Mouse (Mus musculus) spleen, adult 2 months (tissue): Measurements from ENCODE around the gene Aen. TPM values are rescaled to one million over a fixed set of nuclear protein-coding genes. Genes with fewer than 3 reads are reported as not detected.

ENCODE experiments used
- DNase-seq, 2 experiments: peaks; one replicate each; pipeline versions ENCODE4 v3.0.0 to v3.0.0-alpha.2; 2012 to 2021; ENCODE audit warnings: low spot score in 2 of 2, low read depth in 1 of 2
- H3K27ac ChIP-seq: fragments of 200-500 bp; 2 replicates; pipeline ENCODE4 v1.5.1; 2012; ENCODE audit warnings: low read length, inconsistent platforms; ENCODE audit not compliant: insufficient read depth
- H3K27me3 ChIP-seq: fragments of 200-500 bp; 2 replicates; pipeline ENCODE4 v1.6.1; 2012; ENCODE audit warnings: mild to moderate bottlenecking, moderate library complexity, low read length, inconsistent platforms; ENCODE audit not compliant: control insufficient read depth, insufficient read depth
- H3K36me3 ChIP-seq: fragments of 200-500 bp; 2 replicates; pipeline ENCODE4 v1.6.1; 2012; ENCODE audit warnings: mild to moderate bottlenecking, low read length, inconsistent platforms; ENCODE audit not compliant: control insufficient read depth, insufficient read depth
- H3K4me1 ChIP-seq: fragments of 200-500 bp; 2 replicates; pipeline ENCODE4 v1.6.1; 2011; ENCODE audit warnings: inconsistent platforms; ENCODE audit not compliant: control insufficient read depth, insufficient read depth, insufficient read length
- H3K4me3 ChIP-seq: fragments of 200-500 bp; 2 replicates; pipeline ENCODE4 v1.5.1; 2011; ENCODE audit warnings: mild to moderate bottlenecking, inconsistent platforms; ENCODE audit not compliant: insufficient read depth, insufficient read length; ENCODE audit errors: extremely low read depth
- CTCF ChIP-seq: fragments of 200-500 bp; IDR thresholded peaks from 2 replicates; pipeline ENCODE4 v1.5.1; 2011; ENCODE audit warnings: mild to moderate bottlenecking, inconsistent platforms; ENCODE audit not compliant: insufficient read depth, insufficient read length, insufficient replicate concordance; ENCODE audit errors: extremely low read depth
- POLR2A ChIP-seq: fragments of 200-500 bp; IDR thresholded peaks from 2 replicates; pipeline ENCODE4 v1.6.1; 2011; ENCODE audit warnings: low read depth, low read length, inconsistent platforms
- WGBS: fragments of 180-500 bp; shearing (Covaris S2); methylation state at CpG from one replicate; pipeline ENCODE4 v1.1.7; 2018; 5-methylcytosine and 5-hydroxymethylcytosine counted together
- polyA plus RNA-seq: library from polyadenylated mRNA; depleted of rRNA; stranded (reverse); fragments of >200 nt; gene quantifications from 2 replicates; pipeline ENCODE4 v1.2.3, GENCODE M21; 2012

Gene Aen
- polyA plus RNA-seq, 1 experiment: 14.6 TPM

DNA sequence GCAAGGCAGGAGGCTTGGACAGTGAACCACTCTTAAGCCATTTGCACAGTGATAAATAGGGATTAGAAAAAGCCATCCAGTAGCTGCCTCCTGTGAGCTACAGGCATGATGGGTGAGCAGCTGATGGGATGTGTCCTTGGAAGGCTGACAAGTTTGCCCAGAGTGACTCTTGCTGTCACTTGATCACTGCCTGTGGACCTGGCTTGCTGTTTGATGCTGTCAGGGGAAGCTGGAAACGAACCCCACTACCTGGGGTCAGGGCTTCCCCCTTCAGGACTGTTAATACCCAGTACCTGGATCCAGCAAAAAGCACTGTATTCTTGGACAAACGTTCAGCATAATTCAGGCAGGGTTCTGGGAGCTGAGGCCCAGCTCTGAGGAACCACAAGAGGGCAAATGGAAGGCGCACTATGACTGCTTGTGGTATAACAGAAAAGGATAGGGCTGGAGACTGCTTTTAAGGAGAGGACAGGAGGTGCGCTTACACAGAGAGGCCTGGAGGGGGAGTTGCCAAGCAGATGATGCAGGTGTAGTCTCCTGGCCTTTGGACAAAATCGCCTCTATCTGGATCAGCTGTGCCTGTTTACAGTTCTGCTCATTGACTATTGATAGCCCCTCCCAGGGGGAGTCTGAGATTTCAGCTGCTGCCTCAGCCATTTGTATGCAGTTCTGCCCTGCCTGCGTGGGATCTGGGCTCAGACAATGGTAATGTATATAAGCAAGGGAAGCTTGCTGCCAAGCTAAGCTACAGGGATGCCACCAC, 14.9 kb downstream of the Aen start:
- DNase-seq: no peak
- peaks cover 7% of the 10 kb centered on the region for H3K36me3 ChIP-seq

DNA sequence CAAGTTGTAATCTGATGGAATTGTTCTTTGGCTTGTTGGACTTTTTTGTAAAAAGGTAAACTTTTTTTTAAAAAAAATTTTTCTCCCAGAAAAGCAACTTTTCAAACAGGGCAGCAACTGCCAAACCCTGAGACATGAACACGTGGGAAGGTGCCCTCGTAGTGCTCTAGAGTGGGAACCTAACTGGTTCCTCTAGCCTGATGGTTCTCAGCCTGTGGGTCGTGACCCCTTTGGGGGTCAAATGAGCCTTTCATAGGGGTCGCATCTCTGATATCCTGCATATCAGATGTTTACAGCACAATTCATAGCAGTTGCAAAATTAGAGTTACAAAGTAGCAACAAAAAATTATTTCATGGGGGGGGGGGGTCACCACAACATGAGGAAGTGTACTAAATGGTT, 15.6 kb downstream of the Aen start:
- peaks cover 3% of the 10 kb centered on the region; the same call in 1 of the 2 replicates for H3K36me3 ChIP-seq
- no peak overlapping the region for H3K27ac ChIP-seq
- H3K4me3 ChIP-seq: no peak overlapping the region
- 76% methylated on average over 4 of the region's 4 CpGs for WGBS
- peaks cover 20% of the 10 kb centered on the region for H3K4me1 ChIP-seq
- H3K27me3 ChIP-seq: no peaks in the 10 kb centered on the region
- no peak for TF ChIP-seq CTCF
- TF ChIP-seq POLR2A: no peak
- no peak for DNase-seq

More for the DNA sequence above, 14.9 kb downstream of the Aen start:
- Histone ChIP-seq H3K4me1 (peaks cover 22% of the 10 kb centered on the region), H3K4me3 (no peak overlapping the region), H3K27me3 (no peaks in the 10 kb centered on the region), H3K27ac (no peak overlapping the region)
- no peak for TF ChIP-seq CTCF
- no peak for TF ChIP-seq POLR2A
- WGBS: 75% methylated on average over 6 of the region's 6 CpGs

GRCm38 (mm10) chr7:78912253-78912973, 16.8 kb downstream of the Aen start:
- WGBS: 2% methylated on average over 20 of the region's 20 CpGs
- peak overlapping the region; percentile 42 for H3K4me3 ChIP-seq
- H3K27ac ChIP-seq: peak overlapping the region; percentile 46
- H3K4me1 ChIP-seq: peaks cover 20% of the 10 kb centered on the region
- DNase-seq: peak; percentile 50 to 63
- H3K36me3 ChIP-seq: peaks cover 3% of the 10 kb centered on the region
- H3K27me3 ChIP-seq: no peaks in the 10 kb centered on the region
- TF ChIP-seq POLR2A (no peak), CTCF (no peak)

- peak within 1 kb of the TSS; percentile 76 for H3K27ac ChIP-seq
- peaks cover 20% of the 10 kb centered on the region for H3K4me1 ChIP-seq
- no peak for TF ChIP-seq POLR2A
- no peak for TF ChIP-seq CTCF
- DNase-seq: no peak
- 69% methylated on average over 5 of the region's 5 CpGs for WGBS
- H3K27me3 ChIP-seq: no peaks in the 10 kb centered on the region
- peaks cover 3% of the 10 kb centered on the region for H3K36me3 ChIP-seq
- peak within 1 kb of the TSS; percentile 63 for H3K4me3 ChIP-seq
These were observed 17.4 kb downstream of the Aen start, which contains the start of gene Isg20 for GRCm38 (mm10) chr7:78912974-78913474. Gene Isg20, plus strand, starts transcription at chr7:78913424.

DNA sequence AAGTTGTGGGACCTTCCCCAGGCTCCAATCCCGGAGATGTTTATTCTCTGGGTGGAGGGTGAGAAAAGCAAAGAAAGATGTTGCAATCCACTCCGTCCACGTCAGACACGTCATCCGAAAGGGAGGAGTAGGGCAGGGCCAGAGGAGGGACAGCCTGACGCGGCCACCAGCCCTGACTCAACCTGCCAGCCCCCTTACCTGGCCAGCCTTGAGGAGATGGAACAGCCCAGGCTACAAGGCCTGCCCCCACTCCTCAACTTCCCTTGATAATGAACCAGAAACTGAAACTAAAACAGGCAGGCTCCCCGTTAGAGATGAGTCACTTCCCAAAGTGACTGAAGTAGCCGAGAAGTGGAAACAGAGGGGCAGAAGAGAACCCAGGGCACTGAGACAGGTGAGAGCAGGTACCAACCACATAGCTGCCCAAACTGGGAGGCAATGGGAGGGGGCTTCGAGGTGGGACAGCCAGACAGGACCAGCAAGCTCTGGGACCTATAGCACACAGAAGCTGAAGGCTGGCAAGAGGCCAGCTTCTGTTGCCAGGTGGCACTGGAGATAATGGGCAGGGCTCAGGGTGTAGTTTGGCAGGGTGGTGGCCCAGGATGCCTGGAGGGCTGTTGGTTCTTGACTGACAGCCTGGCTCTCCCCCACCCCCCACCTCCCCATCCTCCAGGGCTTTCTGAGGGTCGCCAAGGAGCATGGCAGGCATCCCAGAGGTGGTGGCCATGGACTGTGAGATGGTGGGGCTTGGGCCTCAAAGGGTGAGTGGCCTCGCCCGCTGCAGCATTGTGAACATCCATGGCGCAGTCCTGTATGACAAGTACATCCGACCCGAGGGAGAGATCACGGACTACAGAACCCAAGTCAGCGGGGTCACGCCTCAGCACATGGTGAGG, 18.2 kb downstream of the Aen start:
- WGBS: 44% methylated on average over 19 of the region's 19 CpGs
- peak; percentile 36 to 55 for DNase-seq
- H3K27me3 ChIP-seq: no peaks in the 10 kb centered on the region
- peaks cover 20% of the 10 kb centered on the region for H3K4me1 ChIP-seq
- peak overlapping the region; percentile 76 for H3K27ac ChIP-seq
- peak overlapping the region; percentile 63 for H3K4me3 ChIP-seq
- H3K36me3 ChIP-seq: peaks cover 3% of the 10 kb centered on the region; the same call in 1 of the 2 replicates
- TF ChIP-seq POLR2A (no peak), CTCF (no peak)

DNA sequence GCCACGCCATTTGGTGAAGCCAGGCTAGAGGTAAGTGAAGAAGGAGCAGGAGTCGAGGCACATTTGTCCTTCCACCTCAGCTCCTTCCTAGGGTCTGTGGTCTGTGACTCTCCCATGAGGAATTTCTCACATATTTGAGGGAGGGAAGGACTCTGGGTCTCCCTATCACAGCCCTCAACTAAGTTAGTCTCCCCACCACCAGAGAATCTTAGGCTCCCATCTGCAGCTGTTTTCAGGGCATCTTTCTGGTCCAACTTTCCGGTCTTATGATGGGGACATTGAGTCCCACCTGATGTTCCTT, 18.8 kb downstream of the Aen start:
- TF ChIP-seq CTCF: no peak
- no peak for TF ChIP-seq POLR2A
- Histone ChIP-seq H3K27ac (peak overlapping the region; percentile 76), H3K36me3 (peaks cover 3% of the 10 kb centered on the region; the same call in 1 of the 2 replicates), H3K27me3 (no peaks in the 10 kb centered on the region), H3K4me1 (peaks cover 20% of the 10 kb centered on the region), H3K4me3 (peak overlapping the region; percentile 63; the same call in 1 of the 2 replicates)
- no peak for DNase-seq
- 85% methylated on average over 3 of the region's 3 CpGs for WGBS
